Mouse (Mus musculus): ENCODE results near the gene Tex14.
"Not testable (repeated sequence)": the region's sequence is repeated elsewhere in the genome, so short reads cannot be mapped to it uniquely, and the experiment has no call there.

Tex14 gene

GRCm38 (mm10) chr11:87472058-87472457 lies 67.2 kb downstream of the Tex14 start:
- DNase-seq (ENCODE audit: low spot score), result peak; percentile 10

GRCm38 (mm10) chr11:87479172-87479571 lies 74.3 kb downstream of the Tex14 start:
- not testable (repeated sequence) for DNase-seq (ENCODE audit: low spot score)

DNA sequence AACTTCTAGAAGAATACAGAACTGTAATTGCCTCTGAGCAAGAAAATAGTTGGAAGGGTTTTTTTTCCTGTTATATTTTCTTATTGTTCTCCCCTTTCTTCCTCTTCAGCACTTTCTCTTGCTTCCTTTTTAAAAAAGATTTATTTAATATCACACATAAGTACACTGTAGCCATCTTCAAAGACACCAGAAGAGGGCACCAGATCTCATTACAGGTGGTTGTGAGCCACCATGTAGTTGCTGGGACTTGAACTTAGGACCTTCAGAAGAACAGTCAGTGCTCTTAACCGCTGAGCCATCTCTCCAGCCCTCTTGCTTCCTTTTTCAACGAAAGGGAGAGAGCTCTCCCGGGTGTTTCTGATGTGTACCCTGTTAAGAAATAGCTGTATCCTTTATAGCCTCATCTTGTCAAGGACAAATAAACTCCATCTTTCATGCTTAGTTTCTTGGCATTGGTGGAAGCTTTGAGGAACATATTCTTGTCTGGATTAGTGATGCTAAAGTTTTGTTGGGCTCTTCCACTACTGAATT lies 79.0 kb downstream of the Tex14 start:
- DNase-seq (ENCODE audit: low spot score), result no peak

DNA sequence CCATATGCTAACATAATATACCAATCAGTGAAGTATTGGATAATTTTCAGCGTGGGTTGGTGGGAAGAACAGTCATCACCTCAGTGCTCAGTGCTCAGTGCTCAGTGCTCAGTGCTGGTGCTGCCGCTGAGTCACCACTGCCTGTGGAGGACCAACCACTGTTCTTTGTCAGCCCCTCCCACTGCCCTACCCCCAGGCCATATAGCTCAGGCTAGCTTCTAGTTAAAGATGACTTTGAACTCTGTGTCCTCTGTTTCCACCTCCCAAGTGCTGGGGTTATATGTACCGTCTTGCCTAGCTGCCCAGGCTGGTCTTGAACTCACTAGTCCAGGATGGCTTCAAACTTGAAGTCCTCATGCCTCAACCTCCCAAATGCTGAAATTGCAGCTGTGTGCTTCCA lies 84.1 kb downstream of the Tex14 start:
- no peak for DNase-seq (ENCODE audit: low spot score)

GRCm38 (mm10) chr11:87504690-87505214 lies 99.9 kb downstream of the Tex14 start:
- DNase-seq (ENCODE audit: low spot score), result peak; percentile 52

DNA sequence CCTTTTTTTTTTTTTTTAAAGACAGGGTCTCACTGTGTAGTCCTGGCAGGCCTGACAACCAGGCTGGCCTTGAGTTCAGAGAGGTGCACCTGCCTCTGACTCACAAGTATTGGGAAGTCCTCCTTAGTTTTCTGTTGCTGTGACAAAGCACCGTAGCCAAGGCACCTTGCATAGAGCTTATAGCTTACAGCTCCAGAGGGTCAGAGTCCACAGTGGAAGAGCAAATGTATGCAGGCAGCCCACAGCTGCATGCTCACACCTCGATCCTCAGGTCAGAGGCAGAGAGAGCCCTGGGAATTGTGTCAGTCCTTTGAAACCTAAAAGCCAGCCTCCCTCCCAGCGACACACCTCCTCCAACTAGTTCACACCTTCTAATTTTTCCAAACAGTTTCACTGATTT lies 101.6 kb downstream of the Tex14 start:
- no peak for DNase-seq (ENCODE audit: low spot score)

- DNase-seq (ENCODE audit: low spot score), result no peak
These were observed 102.2 kb downstream of the Tex14 start for GRCm38 (mm10) chr11:87507043-87507442.

- peak; percentile 71 for DNase-seq (ENCODE audit: low spot score)
These were observed 114.4 kb downstream of the Tex14 start for GRCm38 (mm10) chr11:87519260-87519659.

- DNase-seq (ENCODE audit: low spot score), result no peak
These were observed 118.6 kb downstream of the Tex14 start for GRCm38 (mm10) chr11:87523466-87523865.

- DNase-seq (ENCODE audit: low spot score), result no peak
These were observed 119.1 kb downstream of the Tex14 start for GRCm38 (mm10) chr11:87523967-87524366.

- no peak for DNase-seq (ENCODE audit: low spot score)
These were observed 119.9 kb downstream of the Tex14 start for GRCm38 (mm10) chr11:87524780-87525179.

DNA sequence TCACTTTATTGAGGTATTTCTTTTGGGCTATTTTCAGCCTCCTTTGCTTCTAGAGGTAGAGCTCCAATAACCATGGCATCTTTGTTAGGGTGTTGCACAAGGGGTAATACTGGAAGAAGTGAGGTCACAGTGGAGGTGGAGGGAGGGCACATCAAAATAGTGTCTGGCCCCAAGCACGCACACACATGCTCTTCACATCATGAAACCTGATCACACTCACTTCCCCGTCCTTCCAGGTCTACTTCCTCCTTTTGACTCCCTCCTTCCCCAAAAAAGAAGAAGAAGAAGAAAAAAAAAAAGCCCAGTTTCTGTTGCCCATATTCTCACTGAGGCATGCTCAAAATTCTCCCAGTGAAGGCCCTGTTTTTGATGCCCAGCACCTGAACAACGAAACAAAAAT lies 122.5 kb downstream of the Tex14 start:
- no peak for DNase-seq (ENCODE audit: low spot score)

DNA sequence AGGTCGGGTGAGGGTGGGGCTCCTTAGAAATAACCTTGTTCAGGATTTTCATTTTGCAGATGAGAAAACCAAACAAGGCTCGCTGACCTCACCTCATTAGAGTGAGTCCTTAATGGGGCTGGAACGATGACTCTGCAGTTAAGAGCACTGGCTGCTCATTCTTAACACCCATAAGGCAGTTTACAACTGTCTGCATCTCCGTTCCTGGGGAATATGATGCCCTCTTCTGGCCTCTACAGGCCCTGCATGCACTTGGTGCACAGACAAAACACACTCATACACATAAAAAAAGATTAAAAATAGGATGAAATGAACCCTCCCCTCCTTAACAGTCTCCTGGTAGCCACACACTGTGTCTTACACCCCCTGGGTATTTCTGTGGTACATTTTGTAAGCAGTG lies 123.1 kb downstream of the Tex14 start:
- DNase-seq (ENCODE audit: low spot score), result peak; percentile 28

DNA sequence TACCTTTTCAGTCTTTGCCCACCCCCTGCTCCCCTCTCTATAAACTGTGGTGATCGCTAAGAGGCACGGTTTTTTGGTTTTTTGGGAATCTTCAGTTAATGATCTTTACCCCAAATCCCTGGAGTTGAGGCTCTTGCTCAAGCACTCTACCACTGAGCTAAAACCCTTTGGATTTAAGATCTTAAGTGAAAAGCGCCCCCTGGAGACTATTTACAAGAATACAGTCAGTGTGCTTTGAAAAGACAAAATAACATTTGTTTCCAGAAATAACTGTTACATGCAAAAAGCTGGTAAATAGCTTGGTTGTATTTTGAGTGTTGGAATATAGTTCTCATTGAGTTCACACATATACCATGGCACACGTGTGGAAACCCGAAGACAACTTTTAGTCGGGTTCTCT lies 126.8 kb downstream of the Tex14 start:
- DNase-seq (ENCODE audit: low spot score), result peak; percentile 67

GRCm38 (mm10) chr11:87542285-87542684 lies 137.4 kb downstream of the Tex14 start:
- peak; percentile 30 for DNase-seq (ENCODE audit: low spot score)

DNA sequence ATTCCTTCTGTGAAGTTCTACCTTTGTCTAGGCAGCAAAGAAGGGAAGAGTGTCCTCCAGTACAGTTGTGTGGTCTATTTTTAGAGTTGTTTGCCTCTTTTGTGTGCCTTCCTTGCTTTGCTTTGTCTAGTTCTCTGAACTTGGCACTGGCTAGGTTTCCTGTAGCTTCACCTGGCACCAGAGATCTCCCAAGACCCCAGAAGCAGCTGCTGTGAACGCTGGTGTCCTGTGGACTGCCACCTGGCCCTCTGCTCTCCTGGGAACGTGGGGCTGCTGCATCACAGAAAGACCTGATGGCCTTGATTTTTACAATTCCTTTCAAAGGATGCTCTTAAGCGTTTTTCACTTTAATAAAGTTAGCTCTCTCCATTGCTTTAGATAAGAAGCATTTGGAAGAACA lies 138.0 kb downstream of the Tex14 start:
- DNase-seq (ENCODE audit: low spot score), result no peak

- no peak for DNase-seq (ENCODE audit: low spot score)
These were observed 148.5 kb downstream of the Tex14 start for GRCm38 (mm10) chr11:87553342-87553741.

GRCm38 (mm10) chr11:87554386-87554785 lies 149.5 kb downstream of the Tex14 start:
- DNase-seq (ENCODE audit: low spot score), result no peak

DNA sequence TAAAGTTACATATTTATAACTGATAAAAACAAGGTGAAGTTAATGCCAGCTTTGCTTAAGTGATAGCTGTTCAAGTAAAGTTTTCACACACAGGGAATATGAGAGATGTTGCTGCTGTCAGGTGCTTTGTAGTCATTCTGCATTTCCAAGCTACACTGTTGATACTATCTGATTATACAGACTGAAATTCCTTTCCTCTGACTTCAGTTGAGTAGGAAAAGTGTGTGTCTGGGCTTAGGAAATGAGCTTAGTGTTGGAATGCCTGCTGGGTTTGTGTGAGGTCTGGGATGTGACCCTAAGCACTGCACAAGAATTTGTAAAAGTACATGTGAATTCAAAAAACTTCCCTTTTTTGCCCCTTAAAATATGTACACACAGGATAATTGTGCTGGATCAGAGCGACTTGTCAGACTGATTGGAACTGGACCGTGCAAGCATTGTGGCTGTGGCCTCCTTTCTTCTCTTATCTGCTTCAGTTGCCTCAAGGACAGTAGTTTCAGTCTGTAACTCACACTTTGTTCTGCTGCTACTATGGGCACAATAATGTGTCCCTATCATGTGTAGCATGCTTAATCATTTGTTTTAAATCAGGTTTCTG lies 150.3 kb downstream of the Tex14 start:
- DNase-seq (ENCODE audit: low spot score), result no peak

DNA sequence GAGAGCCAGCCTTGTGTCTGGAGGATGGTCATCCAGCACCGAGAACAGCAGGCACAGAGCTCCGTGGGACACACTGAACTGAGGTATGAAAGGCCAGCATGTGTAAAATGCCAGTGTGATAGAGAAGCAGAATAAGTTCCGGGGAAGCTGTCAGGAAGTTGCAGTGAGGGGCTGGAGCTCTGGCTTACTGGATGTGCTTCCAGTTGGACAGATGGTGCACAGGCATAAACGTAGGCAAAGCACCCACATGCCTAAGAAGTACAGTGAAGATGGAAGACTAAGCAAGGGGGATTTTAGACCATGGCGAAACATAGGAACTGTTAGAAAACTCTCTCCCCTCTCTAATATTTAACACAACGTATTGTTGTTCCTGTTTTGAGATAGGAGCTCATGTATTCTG lies 156.3 kb downstream of the Tex14 start:
- DNase-seq (ENCODE audit: low spot score), result no peak

DNA sequence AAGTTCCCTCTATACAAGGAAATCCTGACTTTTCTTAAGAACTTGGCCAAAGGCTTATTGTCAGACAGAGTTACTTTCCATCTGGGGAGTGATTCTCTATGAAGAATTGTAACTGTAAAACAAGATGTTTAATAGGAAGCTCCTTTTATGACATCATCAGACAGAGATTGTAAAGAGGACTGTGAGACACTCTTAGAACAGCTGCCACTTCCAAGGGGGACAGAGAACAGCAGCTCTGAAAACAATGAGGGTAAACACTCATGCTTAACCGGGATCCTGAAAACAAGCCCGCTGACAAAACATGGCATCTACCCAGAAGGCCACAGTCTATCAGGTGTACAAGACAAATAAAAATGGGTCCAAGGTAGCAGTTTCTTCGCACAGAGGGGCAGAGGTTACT lies 161.6 kb downstream of the Tex14 start, which contains the start of gene Gm11492:
Gene Gm11492, plus strand, starts transcription at position 153 of the 400 bp plus-strand sequence.
- DNase-seq (ENCODE audit: low spot score), result no peak

GRCm38 (mm10) chr11:87568255-87568953 lies 163.5 kb downstream of the Tex14 start, which contains the start of gene Sept4:
Gene Sept4 (plus strand): TSS chr11:87568903.
- no peak for DNase-seq (ENCODE audit: low spot score)

DNA sequence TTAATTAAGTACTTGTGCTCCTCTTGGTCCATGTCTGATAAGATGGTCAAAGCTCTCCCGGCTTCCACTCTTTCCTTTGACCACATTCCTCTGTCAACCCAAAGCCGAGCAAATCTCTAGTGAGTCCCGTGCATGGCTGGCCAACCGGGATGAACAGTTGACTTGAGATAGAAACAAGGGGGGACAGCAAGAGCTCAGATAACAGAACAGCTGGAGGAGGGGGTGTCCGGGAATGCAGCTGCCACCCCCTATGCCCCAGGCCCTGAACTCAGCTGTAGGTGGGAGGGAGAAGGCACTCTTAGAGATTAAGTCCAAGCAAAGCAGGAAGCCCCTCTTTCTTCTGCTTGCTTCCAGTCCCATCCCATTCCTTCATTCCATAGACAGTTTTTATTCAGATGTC lies 165.9 kb downstream of the Tex14 start:
- no peak for DNase-seq (ENCODE audit: low spot score)

All from embryo, embryonic 10.5 days (tissue).